Mouse (Mus musculus): ENCODE measurements around the gene Imp3.

The Imp3 gene

DNA sequence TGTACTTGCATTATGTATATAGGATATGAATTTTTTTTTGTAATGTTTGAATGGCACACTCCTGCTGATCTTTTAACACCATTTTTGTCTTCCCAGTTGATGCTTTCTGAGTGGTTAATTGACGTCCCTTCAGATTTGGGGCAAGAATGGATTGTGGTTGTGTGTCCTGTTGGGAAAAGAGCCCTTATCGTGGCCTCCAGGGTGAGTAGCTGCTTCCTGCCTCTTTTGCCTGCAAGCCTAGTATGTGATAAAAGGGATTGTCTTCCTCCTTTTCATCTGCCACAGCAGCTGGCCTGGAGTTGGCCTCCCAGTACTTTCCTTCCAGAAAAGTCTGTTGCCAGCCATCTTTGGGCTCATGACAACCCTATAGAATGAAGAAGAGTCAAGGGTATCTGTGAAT is 32.9 kb downstream of the Imp3 start:
- DNase-seq (ENCODE audit: low read depth, low spot score), result no peak

DNA sequence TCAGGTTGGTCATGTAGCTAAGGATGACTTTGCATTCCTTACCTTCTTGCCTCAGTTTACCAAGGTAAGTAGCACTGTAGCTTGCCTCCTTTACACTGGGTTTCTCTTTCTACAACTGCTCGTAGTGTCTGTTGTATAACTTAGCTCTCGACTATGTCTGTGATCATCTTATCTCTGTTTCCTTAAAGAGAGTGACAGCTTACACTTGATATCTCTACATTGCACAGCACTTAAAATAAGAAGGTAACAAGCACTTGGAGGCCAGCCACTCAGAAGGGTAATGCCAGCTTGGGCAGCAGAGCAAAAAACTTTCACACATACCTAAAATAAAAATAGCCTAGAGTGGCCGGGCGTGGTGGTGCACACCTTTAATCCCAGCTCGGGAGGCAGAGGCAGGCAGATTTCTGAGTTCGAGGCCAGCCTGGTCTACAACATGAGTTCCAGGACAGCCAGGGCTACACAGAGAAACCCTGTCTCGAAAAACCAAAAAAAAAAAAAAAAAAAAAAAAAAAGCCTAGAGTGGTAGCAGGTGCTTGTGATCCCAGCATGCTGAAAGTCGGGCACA is 36.8 kb downstream of the Imp3 start:
- no peak for DNase-seq (ENCODE audit: low read depth, low spot score)

DNA sequence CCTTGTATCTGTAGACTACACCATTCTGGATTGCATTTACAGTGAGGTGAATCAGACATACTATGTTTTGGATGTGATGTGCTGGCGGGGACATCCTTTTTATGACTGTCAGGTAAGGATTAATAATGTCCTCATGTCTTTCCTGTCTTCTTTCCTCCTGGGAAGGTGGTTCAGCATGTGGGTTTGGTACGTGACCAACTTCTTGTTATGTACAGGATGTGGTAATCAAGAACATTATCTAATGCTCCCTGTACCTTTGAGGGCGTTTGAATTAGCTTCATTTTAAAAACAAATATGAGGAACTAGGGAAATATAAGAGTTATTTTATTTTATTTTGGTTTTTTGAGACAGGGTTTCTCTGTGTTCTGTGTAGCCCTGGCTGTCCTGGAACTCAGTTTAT is 37.9 kb downstream of the Imp3 start:
- DNase-seq (ENCODE audit: low read depth, low spot score), result no peak

DNA sequence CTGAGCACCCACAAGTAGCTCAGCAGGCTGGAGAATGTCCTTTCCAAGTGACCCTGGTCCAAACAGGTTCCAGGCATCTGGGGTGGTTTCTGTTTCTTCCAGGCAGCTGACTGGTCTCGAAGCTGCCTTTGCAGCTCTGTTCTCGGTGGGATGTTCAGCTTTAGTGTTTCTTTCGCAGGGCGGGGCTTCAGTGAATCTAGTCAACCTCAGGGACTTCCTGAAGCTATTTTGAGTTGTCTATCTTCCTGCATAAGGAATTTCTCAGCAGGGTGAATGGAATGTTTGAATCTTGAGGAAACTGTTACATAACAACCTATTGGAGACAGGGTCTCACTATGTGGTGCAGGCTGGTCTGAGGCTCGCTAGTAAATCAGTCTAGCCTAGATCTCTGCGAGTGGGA is 42.9 kb downstream of the Imp3 start:
- DNase-seq (ENCODE audit: low read depth, low spot score), result no peak

DNA sequence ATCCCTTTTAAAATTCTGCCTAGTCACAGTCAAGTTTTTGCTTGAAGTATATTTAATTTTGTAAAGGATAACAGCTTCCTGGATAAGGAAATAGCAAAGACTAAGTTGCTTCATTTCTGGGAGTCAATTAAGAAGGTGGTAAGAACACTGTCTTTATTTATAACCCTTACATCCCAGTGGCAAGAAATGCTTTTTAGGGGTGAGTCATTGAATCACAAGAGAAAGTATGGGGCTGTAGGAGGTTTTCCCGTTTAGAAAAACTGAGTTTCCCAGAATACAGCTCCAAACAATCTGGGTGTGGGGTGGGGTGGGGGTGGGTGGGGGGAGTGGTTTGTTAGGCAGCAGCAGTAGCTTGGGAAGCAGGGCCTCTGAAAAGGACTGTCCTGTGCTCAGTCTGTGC is 44.2 kb downstream of the Imp3 start:
- DNase-seq (ENCODE audit: low read depth, low spot score), result no peak
